Mouse (Mus musculus) E14TG2a.4 (cell line): ENCODE measurements around the gene Rims1.

Experiments
- CTCF ChIP-seq: conservative IDR thresholded peaks from 2 replicates; pipeline ENCODE4 v1.5.1; 2014; ENCODE audit warnings: low read length
- NANOG ChIP-seq: IDR thresholded peaks from 2 replicates; pipeline ENCODE4 v1.6.1; 2014; ENCODE audit warnings: borderline replicate concordance, low read length, mixed read lengths
- POU5F1 ChIP-seq: IDR thresholded peaks from 2 replicates; pipeline ENCODE4 v1.6.1; 2014; ENCODE audit warnings: low read length, borderline replicate concordance

- TF ChIP-seq CTCF = no peak
- TF ChIP-seq NANOG = no peak
- TF ChIP-seq POU5F1 = no peak
These were observed 525.8 kb downstream of the Rims1 start for GRCm38 (mm10) chr1:22279954-22280353.
